ENCODE assay signal across 8 mouse cellular contexts in the genomic region with DNA sequence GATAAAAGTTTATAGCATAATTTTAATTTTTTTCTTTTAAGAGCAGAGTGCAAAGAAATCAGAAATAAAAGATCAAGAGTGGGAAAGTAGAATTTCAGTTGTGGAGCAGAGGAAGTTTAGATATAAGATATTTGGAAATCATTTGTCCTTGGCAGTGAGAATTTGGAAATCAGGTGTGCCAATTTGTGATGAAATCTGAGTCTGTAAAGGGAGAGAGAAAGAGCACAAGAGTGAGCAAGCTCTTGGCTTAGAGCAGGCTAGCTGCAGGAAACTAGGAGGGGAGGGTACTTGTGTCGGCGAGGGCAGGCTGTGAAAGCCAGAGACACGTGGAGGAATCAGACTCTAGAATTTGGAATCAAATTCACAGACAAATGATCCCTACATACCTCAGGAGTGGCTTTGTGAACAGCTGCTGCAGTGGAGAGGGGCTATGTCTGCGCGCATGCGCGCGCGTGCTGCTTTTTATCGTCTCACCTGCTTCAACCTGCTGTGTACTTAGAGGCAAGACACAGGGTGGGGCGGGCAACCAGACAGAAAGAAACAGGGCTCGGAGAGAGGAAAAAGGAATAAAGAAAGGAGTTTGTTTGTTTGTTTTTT. TPM values are rescaled to one million over a fixed set of nuclear protein-coding genes. Genes with fewer than 3 reads are reported as not detected.
DNase-seq lines count a peak whose midpoint lies in the region; ATAC-seq lines count a peak whose summit lies in the region.

No protein-coding gene starts in this region.

- H3K27me3 ChIP-seq in forebrain, embryonic 10.5 days (ENCODE audit: poor library complexity, severe bottlenecking) = no peaks in the 10 kb centered on the region
- H3K27me3 ChIP-seq in kidney, embryonic 15.5 days = no peaks in the 10 kb centered on the region
- H3K27me3 ChIP-seq in neural tube, embryonic 15.5 days (replicated peaks) = no peaks in the 10 kb centered on the region; the same call in 1 of the 2 replicates

- H3K9me3 ChIP-seq in forebrain, embryonic 10.5 days = no peaks in the 10 kb centered on the region
- no peaks in the 10 kb centered on the region for H3K9me3 ChIP-seq in kidney, embryonic 15.5 days (replicated peaks)
- no peaks in the 10 kb centered on the region for H3K9me3 ChIP-seq in neural tube, embryonic 15.5 days (replicated peaks)

- no peaks in the 10 kb centered on the region for H3K36me3 ChIP-seq in forebrain, embryonic 10.5 days (replicated peaks)
- H3K36me3 ChIP-seq in kidney, embryonic 15.5 days = no peaks in the 10 kb centered on the region
- H3K36me3 ChIP-seq in neural tube, embryonic 15.5 days = no peaks in the 10 kb centered on the region

- peak overlapping the region; percentile 60 for H3K4me2 ChIP-seq in kidney, embryonic 15.5 days
- H3K4me2 ChIP-seq in neural tube, embryonic 15.5 days = peak overlapping the region; percentile 43

- DNase-seq in right cerebral cortex, postnatal 10 days (ENCODE audit: low spot score in 2 of 2) = peak; percentile 49 to 50
- DNase-seq in right cerebral cortex, postnatal 36 days (ENCODE audit: low spot score in 2 of 2) = no peak
- DNase-seq in forebrain, embryonic 10.5 days (ENCODE audit: extremely low spot score, low spot score) = no peak
- no peak for DNase-seq in ovary, adult 18-20 months (ENCODE audit: low spot score)

- ATAC-seq in kidney, embryonic 15.5 days (replicated peaks; ENCODE audit: low FRiP score) = no peak; the same call in 1 of the 2 replicates
- peak; percentile 38 for ATAC-seq in neural tube, embryonic 15.5 days (ENCODE audit: low FRiP score)
- ATAC-seq in inflammation-experienced regulatory T-cells, adult 6 months = no peak
- no peak for ATAC-seq in monocyte, adult 5-6 weeks (replicated peaks; ENCODE audit: insufficient number of reproducible peaks, low FRiP score, low TSS enrichment, poor library complexity, severe bottlenecking)

- H3K4me1 ChIP-seq in forebrain, embryonic 10.5 days = peaks cover 21% of the 10 kb centered on the region
- peaks cover 20% of the 10 kb centered on the region for H3K4me1 ChIP-seq in kidney, embryonic 15.5 days
- H3K4me1 ChIP-seq in neural tube, embryonic 15.5 days = peaks cover 2% of the 10 kb centered on the region; the same call in 1 of the 2 replicates

- no peak overlapping the region for H3K9ac ChIP-seq in kidney, embryonic 15.5 days
- H3K9ac ChIP-seq in neural tube, embryonic 15.5 days (replicated peaks) = no peak overlapping the region

- H3K27ac ChIP-seq in forebrain, embryonic 10.5 days = peak overlapping the region; percentile 61
- H3K27ac ChIP-seq in kidney, embryonic 15.5 days = peak overlapping the region; percentile 82
- H3K27ac ChIP-seq in neural tube, embryonic 15.5 days (replicated peaks) = peak overlapping the region; percentile 64

- WGBS in forebrain, embryonic 10.5 days = 55% methylated on average over 12 of the region's 12 CpGs
- WGBS in kidney, embryonic 15.5 days = 39% methylated on average over 12 of the region's 12 CpGs
- 59% methylated on average over 12 of the region's 12 CpGs for WGBS in neural tube, embryonic 15.5 days

- H3K4me3 ChIP-seq in forebrain, embryonic 10.5 days = peak overlapping the region; percentile 24
- peak overlapping the region; percentile 28 for H3K4me3 ChIP-seq in kidney, embryonic 15.5 days (replicated peaks)
- 0 out of 2 replicates have a peak overlapping the region, but pooled peaks have one; percentile 4 for H3K4me3 ChIP-seq in neural tube, embryonic 15.5 days (replicated peaks)

RNA-seq across cellular contexts. Expression of gene Mfap4, which starts 8.3 kb away (rescaled TPM):
- 50.9 and 53.9 TPM in 2 replicates for polyA plus RNA-seq in forebrain, embryonic 10.5 days (2016; fragmentation: Nextera tagmentation; extraction: Ambion mirVana)
- polyA plus RNA-seq in kidney, embryonic 15.5 days (2015; fragmentation: Nextera tagmentation; extraction: Ambion mirVana) = 141 and 161 TPM in 2 replicates
- 48.3 and 73.6 TPM in 2 replicates for polyA plus RNA-seq in neural tube, embryonic 15.5 days (2015; fragmentation: Nextera tagmentation; extraction: Ambion mirVana)
- polyA plus RNA-seq in inflammation-experienced regulatory T-cells, adult 6 months (2017; shearing (Covaris generic)) = not detected
- total RNA-seq in monocyte, adult 5-6 weeks (2017) = not detected in 3 replicates

RNA-seq across cellular contexts. Expression of gene Mapk7, which starts 17.3 kb away (rescaled TPM):
- 82.8 and 84.4 TPM in 2 replicates for polyA plus RNA-seq in forebrain, embryonic 10.5 days (2016; fragmentation: Nextera tagmentation; extraction: Ambion mirVana)
- polyA plus RNA-seq in kidney, embryonic 15.5 days (2015; fragmentation: Nextera tagmentation; extraction: Ambion mirVana) = 54.1 and 63.6 TPM in 2 replicates
- 65.9 and 67.7 TPM in 2 replicates for polyA plus RNA-seq in neural tube, embryonic 15.5 days (2015; fragmentation: Nextera tagmentation; extraction: Ambion mirVana)
- polyA plus RNA-seq in inflammation-experienced regulatory T-cells, adult 6 months (2017; shearing (Covaris generic)) = 1 to 10 TPM; 5.6 to 8.9 (median 8.1) TPM
- 14.7 to 31.5 TPM (median 15.7 TPM) in 3 replicates for total RNA-seq in monocyte, adult 5-6 weeks (2017)

RNA-seq across cellular contexts. Expression of gene Rnf112, which starts 23.0 kb away (rescaled TPM):
- 0.26 and 0.36 TPM in 2 replicates for polyA plus RNA-seq in forebrain, embryonic 10.5 days (2016; fragmentation: Nextera tagmentation; extraction: Ambion mirVana)
- polyA plus RNA-seq in kidney, embryonic 15.5 days (2015; fragmentation: Nextera tagmentation; extraction: Ambion mirVana) = 0.30 and 1.1 TPM in 2 replicates
- 24.1 and 32.9 TPM in 2 replicates for polyA plus RNA-seq in neural tube, embryonic 15.5 days (2015; fragmentation: Nextera tagmentation; extraction: Ambion mirVana)
- polyA plus RNA-seq in inflammation-experienced regulatory T-cells, adult 6 months (2017; shearing (Covaris generic)) = not detected
- total RNA-seq in monocyte, adult 5-6 weeks (2017) = not detected in 3 replicates

RNA-seq across cellular contexts. Expression of gene B9d1, which starts 28.1 kb away (rescaled TPM):
- 53.0 and 53.3 TPM in 2 replicates for polyA plus RNA-seq in forebrain, embryonic 10.5 days (2016; fragmentation: Nextera tagmentation; extraction: Ambion mirVana)
- 42.6 and 45.2 TPM in 2 replicates for polyA plus RNA-seq in kidney, embryonic 15.5 days (2015; fragmentation: Nextera tagmentation; extraction: Ambion mirVana)
- polyA plus RNA-seq in neural tube, embryonic 15.5 days (2015; fragmentation: Nextera tagmentation; extraction: Ambion mirVana) = 28.6 and 31.2 TPM in 2 replicates
- polyA plus RNA-seq in inflammation-experienced regulatory T-cells, adult 6 months (2017; shearing (Covaris generic)) = 1 to 10 TPM; 2.2 to 4.4 (median 2.4) TPM
- total RNA-seq in monocyte, adult 5-6 weeks (2017) = not detected in 3 replicates

Comparison
In these comparisons a context has a peak if more than half of its experiments do, and no peak if none do; other contexts are left out.
1. DNase-seq: peak in right cerebral cortex, postnatal 10 days (2 of 2); none in right cerebral cortex, postnatal 36 days (0 of 2), forebrain, embryonic 10.5 days (single experiment) and ovary, adult 18-20 months (single experiment).
2. RNA of gene Mfap4, which starts 8.3 kb away (polyA plus RNA-seq): 141 to 161 TPM in kidney, embryonic 15.5 days, 50.9 to 53.9 TPM in forebrain, embryonic 10.5 days and 48.3 to 73.6 TPM in neural tube, embryonic 15.5 days; not detected in inflammation-experienced regulatory T-cells, adult 6 months; every median in the first group is over 10 times any median in the second.
3. RNA of gene Rnf112, which starts 23.0 kb away (polyA plus RNA-seq): 24.1 to 32.9 TPM in neural tube, embryonic 15.5 days; 0.30 to 1.1 TPM in kidney, embryonic 15.5 days, 0.26 to 0.36 TPM in forebrain, embryonic 10.5 days and not detected in inflammation-experienced regulatory T-cells, adult 6 months; every median in the first group is over 10 times any median in the second.
4. Peak in every context shown above with its lines, with median percentiles within 50 percentile points of each other: H3K27ac ChIP-seq and H3K4me3 ChIP-seq.